Mouse (Mus musculus): ENCODE results near the gene Zcchc7.
"Not testable (repeated sequence)": the region's sequence is repeated elsewhere in the genome, so short reads cannot be mapped to it uniquely, and the experiment has no call there.

The Zcchc7 gene

GRCm38 (mm10) chr4:44910857-44911256 is 155.2 kb downstream of the Zcchc7 start:
- DNase-seq (ENCODE audit: extremely low spot score, low spot score), result no peak

- DNase-seq (ENCODE audit: extremely low spot score, low spot score), result no peak
Measured at GRCm38 (mm10) chr4:44917312-44917848, 161.7 kb downstream of the Zcchc7 start.

- DNase-seq (ENCODE audit: extremely low spot score, low spot score), result no peak
Measured at GRCm38 (mm10) chr4:44917907-44918306, 162.2 kb downstream of the Zcchc7 start.

- no peak for DNase-seq (ENCODE audit: extremely low spot score, low spot score)
Measured at GRCm38 (mm10) chr4:44920831-44921230, 165.2 kb downstream of the Zcchc7 start.

GRCm38 (mm10) chr4:44922466-44923128 is 166.9 kb downstream of the Zcchc7 start:
- no peak for DNase-seq (ENCODE audit: extremely low spot score, low spot score)

- no peak for DNase-seq (ENCODE audit: extremely low spot score, low spot score)
Measured at GRCm38 (mm10) chr4:44923129-44923481, 167.4 kb downstream of the Zcchc7 start.

GRCm38 (mm10) chr4:44927934-44928333 is 172.3 kb downstream of the Zcchc7 start:
- no peak for DNase-seq (ENCODE audit: extremely low spot score, low spot score)

- DNase-seq (ENCODE audit: extremely low spot score, low spot score), result no peak
Measured at GRCm38 (mm10) chr4:44928790-44929189, 173.1 kb downstream of the Zcchc7 start.

- DNase-seq (ENCODE audit: extremely low spot score, low spot score), result no peak
Measured at GRCm38 (mm10) chr4:44930406-44930805, 174.7 kb downstream of the Zcchc7 start.

- DNase-seq (ENCODE audit: extremely low spot score, low spot score), result no peak
Measured at GRCm38 (mm10) chr4:44931732-44932131, 176.1 kb downstream of the Zcchc7 start.

GRCm38 (mm10) chr4:44938359-44939340 is 183.0 kb downstream of the Zcchc7 start:
- DNase-seq (ENCODE audit: extremely low spot score, low spot score), result no peak

- DNase-seq (ENCODE audit: extremely low spot score, low spot score), result no peak
Measured at GRCm38 (mm10) chr4:44939576-44940249, 184.0 kb downstream of the Zcchc7 start.

- DNase-seq (ENCODE audit: extremely low spot score, low spot score), result no peak
Measured at GRCm38 (mm10) chr4:44940286-44940685, 184.6 kb downstream of the Zcchc7 start.

GRCm38 (mm10) chr4:44942237-44942636 is 186.6 kb downstream of the Zcchc7 start:
- DNase-seq (ENCODE audit: extremely low spot score, low spot score), result no peak

GRCm38 (mm10) chr4:44943480-44943879 is 187.8 kb downstream of the Zcchc7 start:
- DNase-seq (ENCODE audit: extremely low spot score, low spot score), result no peak

- DNase-seq (ENCODE audit: extremely low spot score, low spot score), result no peak
Measured at GRCm38 (mm10) chr4:44944426-44945075, 188.9 kb downstream of the Zcchc7 start.

GRCm38 (mm10) chr4:44946126-44946525 is 190.4 kb downstream of the Zcchc7 start:
- DNase-seq (ENCODE audit: extremely low spot score, low spot score), result not testable (repeated sequence)

GRCm38 (mm10) chr4:44947464-44947863 is 191.8 kb downstream of the Zcchc7 start:
- DNase-seq (ENCODE audit: extremely low spot score, low spot score), result no peak

- no peak for DNase-seq (ENCODE audit: extremely low spot score, low spot score)
Measured at GRCm38 (mm10) chr4:44948314-44948713, 192.6 kb downstream of the Zcchc7 start.

- DNase-seq (ENCODE audit: extremely low spot score, low spot score), result no peak
Measured at GRCm38 (mm10) chr4:44953041-44953440, 197.4 kb downstream of the Zcchc7 start.

- no peak for DNase-seq (ENCODE audit: extremely low spot score, low spot score)
Measured at GRCm38 (mm10) chr4:44958776-44959175, 203.1 kb downstream of the Zcchc7 start.
